Mouse (Mus musculus): ENCODE data around the gene Gm20662. TPM values are rescaled to one million over a fixed set of nuclear protein-coding genes. Genes with fewer than 3 reads are reported as not detected.
A peak's percentile ranks its signal among the peaks of the same experiment; 100 is the strongest.

The Gm20662 gene
- polyA plus RNA-seq, 1 experiment from 2014 or later, result 1.3 TPM

DNA sequence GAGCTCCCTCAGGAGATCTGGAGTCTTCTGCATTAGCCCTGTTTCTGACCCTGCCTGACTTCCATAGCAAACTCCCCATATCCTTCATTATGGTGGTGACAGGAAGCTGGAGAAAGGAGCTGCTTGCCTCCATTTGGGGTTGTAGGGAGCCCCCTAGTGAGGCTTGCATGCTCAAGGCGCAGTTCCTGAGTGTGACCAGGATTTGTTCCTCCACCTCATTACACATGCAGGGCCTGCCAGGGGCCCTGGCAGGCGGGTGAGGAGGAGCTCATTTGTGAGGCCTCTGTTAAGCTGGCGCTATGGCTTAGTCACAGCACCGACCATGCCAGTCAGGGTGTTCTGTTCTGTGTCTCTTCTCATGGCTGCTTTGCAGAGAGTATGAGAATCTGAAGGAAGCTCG, 34.3 kb upstream of the Gm20662 start:
- Histone ChIP-seq H3K27me3 (no peaks in the 10 kb centered on the region), H3K9ac (replicated peaks) (no peak overlapping the region; the same call in 1 of the 2 replicates), H3K27ac (no peak overlapping the region), H3K4me2 (no peak overlapping the region), H3K4me1 (replicated peaks) (no peaks in the 10 kb centered on the region), H3K4me3 (replicated peaks) (no peak overlapping the region), H3K36me3 (peaks cover 80% of the 10 kb centered on the region), H3K9me3 (no peaks in the 10 kb centered on the region)
- no peak for ATAC-seq (ENCODE audit: insufficient number of reproducible peaks, insufficient read depth, low FRiP score, low TSS enrichment, low read depth)
- WGBS, result 57% methylated on average over 5 of the region's 5 CpGs

DNA sequence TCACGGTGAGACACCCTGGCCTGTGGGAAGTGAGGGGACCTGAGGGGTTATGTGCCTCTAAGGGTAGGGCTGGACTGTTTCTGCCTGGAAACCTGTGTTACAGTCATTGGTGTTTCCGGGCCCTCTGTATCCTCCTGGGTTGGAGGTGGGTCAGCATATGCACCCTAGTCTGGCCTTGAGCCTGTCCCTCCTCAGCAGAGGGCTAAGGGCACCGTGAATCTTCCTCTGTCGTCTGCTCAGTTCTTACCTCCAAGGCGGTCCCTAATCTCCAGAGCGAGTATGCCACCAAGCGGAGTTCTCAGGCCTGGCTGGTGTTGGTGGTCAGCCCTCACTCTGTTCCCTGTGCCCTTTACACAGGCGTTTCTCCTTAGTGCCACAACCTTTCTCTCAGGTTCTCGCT, 33.2 kb upstream of the Gm20662 start:
- Histone ChIP-seq H3K4me1 (replicated peaks) (no peaks in the 10 kb centered on the region), H3K36me3 (peaks cover 76% of the 10 kb centered on the region), H3K27ac (no peak overlapping the region), H3K4me2 (no peak overlapping the region), H3K27me3 (no peaks in the 10 kb centered on the region), H3K9me3 (no peaks in the 10 kb centered on the region), H3K9ac (replicated peaks) (no peak overlapping the region), H3K4me3 (replicated peaks) (no peak overlapping the region)
- WGBS, result 89% methylated on average over 9 of the region's 9 CpGs
- no peak for ATAC-seq (ENCODE audit: insufficient number of reproducible peaks, insufficient read depth, low FRiP score, low TSS enrichment, low read depth)

DNA sequence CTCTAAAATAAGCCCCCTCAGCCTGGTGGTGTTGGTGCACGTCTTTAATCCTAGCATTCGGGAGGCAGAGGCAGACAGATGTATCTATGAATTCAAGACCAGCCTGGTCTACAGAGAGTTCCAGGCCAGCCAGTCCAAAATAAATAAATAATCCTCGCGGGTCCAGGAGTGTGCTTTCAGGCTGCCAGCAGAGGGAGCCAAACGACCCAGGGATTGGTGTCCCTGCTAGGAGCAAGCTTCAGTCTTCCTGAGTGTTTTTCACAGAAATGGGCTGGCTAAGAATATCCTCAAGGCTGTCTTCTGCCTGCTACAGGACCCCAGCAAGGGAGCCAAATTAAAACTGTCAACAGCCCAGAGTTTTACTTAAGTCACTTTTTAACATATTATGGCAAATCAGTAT, 32.4 kb upstream of the Gm20662 start:
- Histone ChIP-seq H3K9me3 (no peaks in the 10 kb centered on the region), H3K27ac (peak overlapping the region; percentile 54; the same call in 1 of the 2 replicates), H3K4me2 (no peak overlapping the region), H3K36me3 (peaks cover 76% of the 10 kb centered on the region), H3K27me3 (no peaks in the 10 kb centered on the region), H3K9ac (replicated peaks) (no peak overlapping the region), H3K4me3 (replicated peaks) (no peak overlapping the region), H3K4me1 (replicated peaks) (no peaks in the 10 kb centered on the region)
- WGBS, result 15% methylated on average over 5 of the region's 5 CpGs
- ATAC-seq (ENCODE audit: insufficient number of reproducible peaks, insufficient read depth, low FRiP score, low TSS enrichment, low read depth), result 0 out of 2 replicates have a peak, but pooled peaks have one; percentile 32

DNA sequence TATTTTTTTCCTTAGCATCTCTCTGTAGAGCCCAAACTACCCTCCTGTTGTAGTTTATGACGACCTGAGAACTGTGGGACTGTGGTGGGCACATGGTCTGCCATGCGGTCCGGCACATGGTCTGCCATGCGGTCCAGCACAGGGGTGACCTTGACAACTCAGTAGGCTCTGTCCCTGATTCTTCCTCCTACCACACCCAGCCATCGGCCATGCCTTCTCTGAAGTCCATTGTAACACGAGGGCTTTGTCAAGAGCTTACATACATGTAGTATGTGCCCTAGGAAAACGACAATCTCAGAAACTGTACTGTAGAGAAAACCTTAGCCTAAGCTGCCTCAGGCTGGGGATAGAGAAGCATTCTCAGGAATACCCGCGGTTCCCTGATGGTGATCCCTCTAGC, 31.5 kb upstream of the Gm20662 start:
- H3K27me3 ChIP-seq, result no peaks in the 10 kb centered on the region
- no peak overlapping the region for H3K9ac ChIP-seq (replicated peaks)
- H3K36me3 ChIP-seq, result peaks cover 76% of the 10 kb centered on the region

DNA sequence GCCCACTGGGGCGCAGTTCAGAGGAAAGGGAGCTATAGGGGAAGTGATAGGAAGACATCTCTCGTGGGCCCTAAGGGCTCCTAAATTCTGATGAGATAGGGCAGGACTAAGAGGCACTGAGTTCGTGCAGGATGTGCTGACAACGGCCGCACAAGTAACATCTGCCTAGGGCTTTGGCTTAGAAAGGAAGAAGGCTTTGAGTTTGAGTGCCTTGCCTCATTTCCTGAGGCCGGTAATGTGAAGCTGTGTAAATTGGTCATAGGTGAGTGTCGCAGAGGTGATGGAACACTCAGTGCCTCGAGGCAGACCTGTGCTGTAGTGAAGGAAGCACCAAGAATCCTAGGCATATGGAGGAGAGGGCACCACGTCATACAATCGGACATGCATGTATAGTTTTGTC, 29.5 kb upstream of the Gm20662 start:
- H3K27me3 ChIP-seq, result no peaks in the 10 kb centered on the region
- no peak for ATAC-seq (ENCODE audit: insufficient number of reproducible peaks, insufficient read depth, low FRiP score, low TSS enrichment, low read depth)
- H3K9ac ChIP-seq (replicated peaks), result no peak overlapping the region
- no peak overlapping the region for H3K4me3 ChIP-seq (replicated peaks)
- no peak overlapping the region for H3K27ac ChIP-seq
- no peaks in the 10 kb centered on the region for H3K4me1 ChIP-seq (replicated peaks)
- H3K4me2 ChIP-seq, result no peak overlapping the region
- peaks cover 76% of the 10 kb centered on the region for H3K36me3 ChIP-seq
- no peaks in the 10 kb centered on the region for H3K9me3 ChIP-seq
- WGBS, result 90% methylated on average over 10 of the region's 10 CpGs

More for the DNA sequence above, 31.5 kb upstream of the Gm20662 start:
- Histone ChIP-seq H3K27ac (0 out of 2 replicates have a peak overlapping the region, but pooled peaks have one; percentile 41), H3K4me3 (replicated peaks) (no peak overlapping the region), H3K4me2 (no peak overlapping the region), H3K4me1 (replicated peaks) (no peaks in the 10 kb centered on the region), H3K9me3 (no peaks in the 10 kb centered on the region)
- ATAC-seq (ENCODE audit: insufficient number of reproducible peaks, insufficient read depth, low FRiP score, low TSS enrichment, low read depth), result no peak
- WGBS, result 92% methylated on average over 9 of the region's 9 CpGs

DNA sequence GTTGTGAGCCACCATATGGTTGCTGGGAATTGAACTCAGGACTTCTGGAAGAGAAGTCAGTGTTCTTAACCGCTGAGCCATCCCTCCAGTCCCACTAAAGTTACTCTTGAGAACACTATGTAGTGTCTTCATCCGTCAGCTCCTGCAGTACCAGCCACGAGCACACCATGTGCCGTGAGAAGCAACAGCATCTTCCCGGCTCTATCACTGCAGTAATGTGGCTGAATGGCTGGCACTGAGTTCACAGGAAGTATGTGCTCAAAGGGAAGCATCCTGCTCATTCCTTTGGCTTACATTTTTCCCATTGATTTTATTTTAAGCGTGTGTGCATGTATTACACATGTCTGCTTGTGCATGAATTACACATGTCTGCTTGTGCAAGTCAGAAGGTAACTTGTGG, 28.7 kb upstream of the Gm20662 start:
- no peak for ATAC-seq (ENCODE audit: insufficient number of reproducible peaks, insufficient read depth, low FRiP score, low TSS enrichment, low read depth)
- Histone ChIP-seq H3K27me3 (no peaks in the 10 kb centered on the region), H3K4me3 (replicated peaks) (no peak overlapping the region), H3K9ac (replicated peaks) (no peak overlapping the region), H3K4me2 (no peak overlapping the region), H3K36me3 (peaks cover 76% of the 10 kb centered on the region), H3K4me1 (replicated peaks) (no peaks in the 10 kb centered on the region), H3K9me3 (no peaks in the 10 kb centered on the region), H3K27ac (no peak overlapping the region)
- 90% methylated on average over 6 of the region's 6 CpGs for WGBS

DNA sequence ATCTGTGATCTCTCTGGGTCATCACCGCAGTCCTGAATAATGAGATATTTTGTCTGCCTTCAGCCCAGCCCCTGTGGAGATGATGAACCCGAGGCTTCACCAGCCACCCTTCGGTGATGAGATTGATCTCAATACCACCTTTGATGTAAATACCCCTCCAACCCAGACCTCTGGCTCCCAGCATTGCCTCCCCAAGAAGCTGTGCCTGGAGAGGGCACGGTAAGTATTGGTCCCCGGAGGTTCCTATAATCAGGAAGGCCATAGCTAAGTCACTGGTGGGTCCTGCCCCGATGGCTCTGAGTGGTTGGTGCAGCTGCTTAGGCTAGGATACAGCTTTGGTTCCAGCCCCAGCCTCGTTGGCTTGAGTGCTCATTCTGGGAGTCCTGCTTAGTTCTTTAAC, 27.6 kb upstream of the Gm20662 start:
- Histone ChIP-seq H3K4me2 (no peak overlapping the region), H3K9me3 (no peaks in the 10 kb centered on the region), H3K27ac (no peak overlapping the region), H3K27me3 (no peaks in the 10 kb centered on the region), H3K4me3 (replicated peaks) (no peak overlapping the region), H3K9ac (replicated peaks) (no peak overlapping the region), H3K4me1 (replicated peaks) (no peaks in the 10 kb centered on the region), H3K36me3 (peaks cover 77% of the 10 kb centered on the region)
- 92% methylated on average over 7 of the region's 7 CpGs for WGBS
- ATAC-seq (ENCODE audit: insufficient number of reproducible peaks, insufficient read depth, low FRiP score, low TSS enrichment, low read depth), result no peak

DNA sequence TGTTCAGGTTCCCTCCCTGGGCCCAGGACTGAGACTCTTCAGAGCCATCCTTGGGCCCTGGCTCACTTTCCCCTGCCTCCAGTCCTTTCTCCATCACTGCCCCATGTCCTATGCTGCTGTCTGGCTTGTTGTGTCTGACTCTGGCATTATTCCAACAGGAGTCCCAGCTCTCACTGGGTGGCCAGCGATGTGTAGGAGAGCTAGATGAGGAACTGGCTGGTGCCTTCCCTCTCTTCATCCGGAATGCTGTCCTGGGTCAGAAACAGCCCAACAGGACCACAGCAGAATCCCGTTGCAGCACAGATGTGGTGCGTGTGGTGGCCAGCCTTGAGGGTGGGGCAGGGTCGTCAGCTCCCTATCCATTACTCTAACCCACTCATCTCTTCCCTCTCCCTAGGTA, 25.8 kb upstream of the Gm20662 start:
- Histone ChIP-seq H3K27ac (no peak overlapping the region), H3K4me1 (replicated peaks) (peaks cover 9% of the 10 kb centered on the region), H3K9me3 (no peaks in the 10 kb centered on the region), H3K9ac (replicated peaks) (no peak overlapping the region; the same call in 1 of the 2 replicates), H3K4me2 (no peak overlapping the region), H3K4me3 (replicated peaks) (no peak overlapping the region), H3K36me3 (peaks cover 69% of the 10 kb centered on the region), H3K27me3 (no peaks in the 10 kb centered on the region)
- 91% methylated on average over 5 of the region's 5 CpGs for WGBS
- ATAC-seq (ENCODE audit: insufficient number of reproducible peaks, insufficient read depth, low FRiP score, low TSS enrichment, low read depth), result no peak

DNA sequence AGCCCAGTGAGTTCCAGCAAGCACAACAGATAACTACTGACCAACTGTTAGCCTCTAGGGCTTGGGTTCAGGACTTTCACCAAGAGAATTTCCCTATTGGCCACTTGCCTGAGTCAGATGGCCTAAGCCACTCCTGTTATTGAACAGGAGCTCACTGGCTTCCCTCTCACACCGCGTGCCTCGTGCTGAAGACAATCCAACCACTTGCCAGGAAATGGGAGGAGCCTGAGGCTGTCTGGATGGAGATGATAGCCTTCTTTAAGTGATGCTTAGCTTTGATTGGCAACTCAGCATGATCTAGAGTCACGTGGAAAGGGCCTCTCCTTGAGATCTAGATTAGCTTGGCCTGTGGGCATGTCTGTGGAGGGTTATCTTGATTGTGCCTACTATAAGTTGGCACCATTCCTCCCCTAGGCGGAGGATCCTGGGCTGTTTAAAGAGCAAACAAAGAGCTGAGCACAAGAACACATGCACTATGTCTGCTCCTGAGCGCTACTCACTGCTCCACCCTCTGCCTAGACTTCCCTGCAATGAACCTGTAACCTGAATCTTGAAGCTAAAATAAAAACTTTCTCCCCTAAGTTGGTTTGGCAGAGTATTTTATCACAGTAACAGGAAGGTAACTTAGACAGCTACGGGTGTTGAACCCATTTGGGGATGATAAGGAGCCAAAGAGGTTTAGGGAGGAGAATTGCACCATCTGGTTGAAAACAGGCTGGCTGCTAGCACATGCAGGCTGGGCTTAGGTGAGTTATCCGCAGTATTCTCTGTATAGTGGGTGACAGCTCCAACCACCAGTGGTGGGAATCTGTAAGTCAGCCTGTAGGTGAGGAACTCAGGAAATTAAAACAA, 24.2 kb upstream of the Gm20662 start:
- Histone ChIP-seq H3K4me2 (no peak overlapping the region), H3K9ac (replicated peaks) (no peak overlapping the region), H3K4me3 (replicated peaks) (no peak overlapping the region), H3K27me3 (no peaks in the 10 kb centered on the region), H3K9me3 (no peaks in the 10 kb centered on the region), H3K4me1 (replicated peaks) (peaks cover 15% of the 10 kb centered on the region), H3K36me3 (peaks cover 61% of the 10 kb centered on the region), H3K27ac (no peak overlapping the region)
- 78% methylated on average over 8 of the region's 8 CpGs for WGBS
- no peak for ATAC-seq (ENCODE audit: insufficient number of reproducible peaks, insufficient read depth, low FRiP score, low TSS enrichment, low read depth)

DNA sequence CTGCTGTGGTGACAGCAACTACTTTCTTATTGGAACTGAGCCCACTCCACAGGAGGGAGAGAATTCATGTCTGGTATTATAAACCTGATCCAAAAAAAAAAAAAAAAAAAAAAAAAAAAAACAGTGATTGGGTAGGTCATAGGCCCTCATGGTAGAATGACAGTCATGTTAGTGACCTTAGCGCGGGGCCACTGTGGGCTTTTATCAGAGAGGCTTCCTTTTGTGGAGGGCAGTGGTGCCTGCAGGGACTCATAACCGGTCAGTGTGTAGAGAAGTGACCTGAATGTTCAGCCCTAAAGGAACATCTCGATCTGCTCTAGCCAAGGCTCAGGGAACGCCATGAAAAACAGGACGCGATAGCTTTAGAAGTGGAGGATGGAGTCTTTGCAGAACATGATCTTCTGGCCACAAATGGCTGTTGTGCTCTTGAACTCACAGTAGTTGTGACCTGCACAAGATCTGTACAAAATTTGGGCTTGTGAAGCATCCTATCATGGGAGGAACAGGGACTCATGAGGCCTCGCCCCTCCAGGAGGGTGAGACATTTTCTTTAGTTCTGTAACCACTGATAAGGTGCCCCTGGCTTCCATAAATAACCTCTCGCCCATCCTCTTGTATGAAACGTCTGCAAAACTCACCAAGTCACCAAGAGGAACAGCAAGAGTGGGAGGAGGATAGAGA, 21.5 kb upstream of the Gm20662 start:
- ATAC-seq (ENCODE audit: insufficient number of reproducible peaks, insufficient read depth, low FRiP score, low TSS enrichment, low read depth), result no peak
- H3K36me3 ChIP-seq, result peaks cover 38% of the 10 kb centered on the region
- H3K27ac ChIP-seq, result peak overlapping the region; percentile 41; the same call in 1 of the 2 replicates
- no peak overlapping the region for H3K4me2 ChIP-seq
- no peaks in the 10 kb centered on the region for H3K9me3 ChIP-seq
- H3K4me1 ChIP-seq (replicated peaks), result peaks cover 25% of the 10 kb centered on the region
- no peaks in the 10 kb centered on the region for H3K27me3 ChIP-seq
- no peak overlapping the region for H3K9ac ChIP-seq (replicated peaks)
- WGBS, result 87% methylated on average over 10 of the region's 10 CpGs
- H3K4me3 ChIP-seq (replicated peaks), result no peak overlapping the region

Measured in limb, embryonic 12.5 days (tissue).